Mouse (Mus musculus) intestine, embryonic 15.5 days (tissue): Measurements from ENCODE around the gene Rabggtb. TPM values are rescaled to one million over a fixed set of nuclear protein-coding genes. Genes with fewer than 3 reads are reported as not detected.
"Not testable (repeated sequence)": the region's sequence is repeated elsewhere in the genome, so short reads cannot be mapped to it uniquely, and the experiment has no call there.

Experiments
- ATAC-seq: fragments of 200-750 bp; cut with Nextera tagmentation; 2 replicates; pipeline ENCODE4 v1.8.0; 2017; ENCODE audit warnings: moderate TSS enrichment, moderate library complexity
- H3K27ac ChIP-seq: fragments of 300-500 bp; sonication (generic); 2 replicates; pipeline ENCODE4 v1.5.1; 2015; ENCODE audit warnings: mild to moderate bottlenecking, inconsistent platforms
- H3K27me3 ChIP-seq: fragments of 300-500 bp; sonication (generic); replicated peaks from 2 replicates; pipeline ENCODE4 v1.6.1; 2015; ENCODE audit warnings: inconsistent platforms
- H3K36me3 ChIP-seq: fragments of 300-500 bp; sonication (generic); 2 replicates; pipeline ENCODE4 v1.6.1; 2015; ENCODE audit warnings: inconsistent platforms
- H3K4me1 ChIP-seq: fragments of 300-500 bp; sonication (generic); replicated peaks from 2 replicates; pipeline ENCODE4 v1.6.1; 2015; ENCODE audit warnings: inconsistent platforms
- H3K4me2 ChIP-seq: fragments of 300-500 bp; sonication (generic); replicated peaks from 2 replicates; pipeline ENCODE4 v1.6.1; 2015; ENCODE audit warnings: mild to moderate bottlenecking, inconsistent platforms
- H3K4me3 ChIP-seq: fragments of 300-500 bp; sonication (generic); replicated peaks from 2 replicates; pipeline ENCODE4 v1.5.1; 2015; ENCODE audit warnings: inconsistent platforms
- H3K9ac ChIP-seq: fragments of 300-500 bp; sonication (generic); 2 replicates; pipeline ENCODE4 v1.6.1; 2015; ENCODE audit warnings: inconsistent platforms
- H3K9me3 ChIP-seq: fragments of 300-500 bp; sonication (generic); 2 replicates; pipeline ENCODE4 v1.6.1; 2016; ENCODE audit warnings: inconsistent platforms
- WGBS: fragments of 180-500 bp; shearing (Covaris S2); methylation state at CpG from one replicate; pipeline ENCODE4 v1.1.7; 2015; 5-methylcytosine and 5-hydroxymethylcytosine counted together
- polyA plus RNA-seq: library from polyadenylated mRNA; unstranded; fragments of >200 nt; fragmentation: Nextera tagmentation; extraction: Ambion mirVana; gene quantifications from 2 replicates; pipeline ENCODE4 v1.2.1, GENCODE M21; 2015

Gene Rabggtb
- polyA plus RNA-seq, 1 experiment from 2014 or later: 58.0 TPM

DNA sequence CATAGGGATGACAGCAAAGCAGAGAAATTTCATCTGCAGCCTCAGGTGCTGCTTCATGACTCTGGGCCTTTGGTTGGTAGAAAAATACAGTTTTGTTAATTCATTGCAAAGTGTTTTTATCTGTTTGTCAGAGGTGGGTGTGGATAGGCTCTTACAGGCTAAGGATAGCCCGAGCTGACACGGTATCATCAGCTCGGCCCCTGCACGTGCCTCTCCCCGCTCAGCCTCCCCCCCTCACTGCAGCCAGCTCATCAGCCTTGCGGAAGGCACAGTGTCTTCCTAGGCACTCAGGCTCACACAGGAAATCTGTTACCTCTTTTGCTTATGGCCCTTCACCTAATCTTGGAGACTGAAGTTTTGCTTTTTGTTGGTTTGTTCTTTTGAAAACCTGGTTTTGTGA, 24.7 kb downstream of the Rabggtb start:
- no peak overlapping the region for H3K4me2 ChIP-seq
- no peak overlapping the region for H3K9ac ChIP-seq
- no peak overlapping the region for H3K27ac ChIP-seq
- no peak for ATAC-seq
- H3K9me3 ChIP-seq: no peaks in the 10 kb centered on the region
- H3K4me1 ChIP-seq: no peaks in the 10 kb centered on the region
- no peak overlapping the region for H3K4me3 ChIP-seq
- WGBS: 41% methylated on average over 6 of the region's 6 CpGs
- no peaks in the 10 kb centered on the region for H3K36me3 ChIP-seq
- H3K27me3 ChIP-seq: no peaks in the 10 kb centered on the region

DNA sequence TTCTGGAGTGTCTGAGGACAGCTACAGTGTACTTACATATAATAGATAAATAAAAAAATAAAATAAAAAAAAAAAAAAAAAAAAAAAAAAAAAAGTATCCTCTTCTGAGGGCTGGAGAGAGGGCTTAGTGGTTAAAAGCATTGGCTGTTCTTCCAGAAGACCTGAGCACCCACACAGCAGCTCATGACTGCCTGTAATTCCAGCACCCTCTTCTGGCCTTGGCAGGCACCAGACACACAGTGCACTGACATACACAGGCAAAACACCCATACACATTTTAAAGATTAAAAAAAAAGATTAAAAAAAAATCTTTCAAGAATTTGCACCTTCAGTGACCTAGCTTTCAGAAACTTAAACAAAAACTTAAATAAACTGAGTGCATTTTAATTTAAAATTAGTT, 26.5 kb downstream of the Rabggtb start:
- Histone ChIP-seq H3K4me2 (no peak overlapping the region), H3K27me3 (no peaks in the 10 kb centered on the region), H3K9me3 (no peaks in the 10 kb centered on the region), H3K9ac (no peak overlapping the region), H3K4me1 (no peaks in the 10 kb centered on the region), H3K4me3 (no peak overlapping the region), H3K36me3 (no peaks in the 10 kb centered on the region), H3K27ac (no peak overlapping the region)
- no peak for ATAC-seq

DNA sequence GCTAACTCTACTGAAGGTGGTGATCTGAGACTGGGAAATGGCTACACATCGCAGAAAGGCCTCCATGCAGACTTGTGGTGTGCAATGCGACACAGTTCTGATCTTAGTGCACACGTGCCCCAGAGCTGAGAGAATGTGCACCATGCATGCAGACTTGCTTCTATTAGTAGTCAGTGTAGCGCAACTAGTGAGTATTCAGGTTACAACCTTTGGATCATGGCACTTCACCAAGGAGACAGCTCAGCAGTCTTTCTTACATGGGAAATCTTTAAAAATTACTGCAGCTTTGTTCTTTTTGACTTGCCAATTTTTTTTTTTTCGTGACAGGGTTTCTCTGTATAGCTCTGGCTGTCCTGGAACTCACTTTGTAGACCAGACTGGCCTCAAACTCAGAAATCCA, 41.4 kb downstream of the Rabggtb start:
- no peak overlapping the region for H3K9ac ChIP-seq
- 85% methylated on average over 5 of the region's 5 CpGs for WGBS
- no peak overlapping the region for H3K4me3 ChIP-seq
- no peaks in the 10 kb centered on the region for H3K36me3 ChIP-seq
- H3K4me1 ChIP-seq: no peaks in the 10 kb centered on the region
- H3K27ac ChIP-seq: no peak overlapping the region
- no peaks in the 10 kb centered on the region for H3K27me3 ChIP-seq
- no peaks in the 10 kb centered on the region for H3K9me3 ChIP-seq
- no peak for ATAC-seq
- H3K4me2 ChIP-seq: no peak overlapping the region

DNA sequence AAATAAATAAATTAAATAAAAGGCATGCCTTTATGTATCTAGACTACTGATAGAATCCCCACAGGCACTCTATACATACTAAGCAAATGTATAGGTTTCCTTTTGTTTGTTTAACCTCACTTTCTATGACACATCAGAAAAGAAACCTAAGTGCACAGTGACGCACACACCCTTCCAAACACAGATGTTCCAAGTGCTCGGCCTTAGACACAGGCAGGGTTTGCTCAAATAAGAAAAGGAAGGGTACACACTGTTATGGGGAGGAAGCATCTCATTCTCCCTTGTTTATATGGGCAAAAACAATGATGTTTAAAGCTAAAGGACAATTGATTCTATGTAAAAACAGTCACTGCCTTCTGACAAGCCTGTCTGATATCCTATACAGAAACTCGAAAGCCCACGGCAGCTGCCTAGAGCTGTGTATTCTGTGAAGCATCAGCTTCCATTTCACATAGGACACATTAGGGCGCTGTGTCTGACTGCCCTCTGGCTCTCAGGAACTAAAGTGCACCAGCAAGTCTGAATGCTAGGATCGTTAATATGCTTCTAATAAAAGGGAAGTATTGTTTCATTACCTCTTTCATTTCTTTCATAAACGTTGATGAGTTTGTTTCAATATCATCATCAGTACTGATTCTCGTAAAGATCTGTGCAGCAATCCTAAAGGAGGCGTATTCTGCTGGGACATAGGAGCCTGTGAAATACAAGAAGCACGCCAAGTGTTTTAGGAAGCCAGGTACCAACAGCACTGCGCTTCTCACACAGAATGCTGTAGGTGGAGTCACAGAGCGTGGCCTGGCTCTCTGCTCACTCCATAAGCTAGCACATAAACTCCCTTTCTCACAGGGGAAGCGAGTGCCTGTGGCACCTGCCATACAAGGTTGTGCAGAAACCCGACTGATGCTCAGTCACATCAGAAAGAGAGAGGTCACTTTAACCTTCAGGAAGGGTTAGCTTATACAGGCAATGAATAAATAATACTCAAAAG, 45.4 kb downstream of the Rabggtb start:
- no peak overlapping the region for H3K4me2 ChIP-seq
- H3K27ac ChIP-seq: no peak overlapping the region
- no peaks in the 10 kb centered on the region for H3K36me3 ChIP-seq
- H3K4me1 ChIP-seq: no peaks in the 10 kb centered on the region
- no peaks in the 10 kb centered on the region for H3K27me3 ChIP-seq
- no peak for ATAC-seq
- WGBS: 64% methylated on average over 14 of the region's 14 CpGs
- H3K9ac ChIP-seq: no peak overlapping the region
- H3K4me3 ChIP-seq: no peak overlapping the region
- no peaks in the 10 kb centered on the region for H3K9me3 ChIP-seq

DNA sequence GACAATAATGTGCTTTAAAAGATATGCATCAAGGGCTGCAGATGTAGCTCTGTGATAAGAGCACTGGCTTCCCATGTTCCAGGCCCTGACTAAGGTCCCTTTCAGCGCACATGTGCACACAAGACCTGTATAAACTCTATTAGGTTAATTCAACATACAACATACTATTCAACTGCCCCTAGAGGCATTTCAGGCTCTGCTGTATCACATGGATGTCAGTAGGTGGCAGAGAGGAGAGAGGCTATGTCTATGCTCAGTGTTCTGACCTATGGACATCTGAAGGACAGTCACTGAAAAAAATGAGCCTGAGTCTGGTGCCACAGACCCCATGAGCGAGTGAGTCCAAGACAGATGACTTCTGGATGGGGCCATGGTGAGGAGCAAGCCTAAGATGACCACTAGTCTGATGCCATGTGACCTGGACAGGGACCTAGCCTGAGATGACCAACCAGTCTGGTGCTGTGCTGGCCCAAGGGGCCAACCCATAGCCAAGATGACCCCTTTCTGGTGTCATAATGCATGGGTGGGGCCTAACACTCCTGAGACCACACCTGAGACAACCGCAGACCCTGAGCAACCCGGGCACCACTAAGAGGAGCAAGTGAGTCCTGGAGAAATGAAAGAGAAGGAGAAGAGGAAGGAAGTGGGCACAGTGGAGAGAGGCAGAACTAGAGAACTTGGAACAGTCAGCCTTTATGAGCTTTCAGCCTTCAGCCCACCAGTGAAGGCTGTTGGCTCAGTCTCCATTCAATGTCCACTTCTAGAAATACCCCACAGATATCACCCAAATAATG, 48.0 kb downstream of the Rabggtb start:
- no peak overlapping the region for H3K4me3 ChIP-seq
- no peaks in the 10 kb centered on the region for H3K4me1 ChIP-seq
- ATAC-seq: 0 out of 2 replicates have a peak, but pooled peaks have one; percentile 12
- no peaks in the 10 kb centered on the region for H3K36me3 ChIP-seq
- no peak overlapping the region for H3K9ac ChIP-seq
- H3K27me3 ChIP-seq: no peaks in the 10 kb centered on the region
- H3K4me2 ChIP-seq: no peak overlapping the region
- WGBS: 90% methylated on average over 4 of the region's 4 CpGs
- H3K9me3 ChIP-seq: no peaks in the 10 kb centered on the region
- no peak overlapping the region for H3K27ac ChIP-seq

DNA sequence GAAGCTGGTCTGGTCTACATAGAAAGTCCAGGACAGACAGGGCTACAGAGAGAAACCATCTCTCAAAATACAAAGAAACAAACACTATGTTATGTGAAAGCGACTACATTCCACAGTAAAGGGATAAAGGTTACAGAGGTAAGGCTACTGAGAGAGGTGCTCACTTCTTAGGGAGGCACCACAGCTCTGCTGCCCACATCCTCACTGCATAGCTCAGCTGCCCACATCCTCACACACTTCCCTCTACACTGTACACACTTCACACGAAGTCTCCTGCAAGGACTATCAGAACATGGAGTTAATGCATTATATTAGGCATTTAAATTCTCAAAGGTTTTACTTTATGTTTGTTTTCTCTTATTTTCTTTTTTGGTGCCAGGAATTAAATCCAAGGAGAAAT, 49.0 kb downstream of the Rabggtb start:
- Histone ChIP-seq H3K4me2 (no peak overlapping the region), H3K4me3 (no peak overlapping the region), H3K27ac (no peak overlapping the region), H3K9me3 (no peaks in the 10 kb centered on the region), H3K9ac (no peak overlapping the region), H3K4me1 (no peaks in the 10 kb centered on the region), H3K36me3 (no peaks in the 10 kb centered on the region), H3K27me3 (no peaks in the 10 kb centered on the region)
- 82% methylated on average over 2 of the region's 2 CpGs for WGBS
- no peak for ATAC-seq

DNA sequence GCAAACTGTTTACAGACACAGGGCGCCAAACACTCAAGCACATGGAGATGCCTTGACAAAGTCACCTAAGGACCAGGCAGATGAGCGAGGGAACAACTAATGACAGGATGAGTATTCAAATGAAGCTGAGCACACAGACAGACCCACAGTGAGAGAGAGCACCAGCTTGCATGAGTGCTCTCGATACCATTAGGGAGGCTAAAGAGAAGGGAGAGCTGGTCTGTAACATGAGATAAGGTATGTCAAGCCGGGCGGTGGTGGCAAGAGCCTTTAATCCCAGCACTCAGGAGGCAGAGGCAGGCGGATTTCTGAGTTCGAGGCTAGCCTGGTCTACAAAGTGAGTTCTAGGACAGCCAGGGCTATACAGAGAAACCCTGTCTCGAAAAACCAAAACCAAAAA, 52.4 kb downstream of the Rabggtb start:
- H3K4me1 ChIP-seq, H3K4me2 ChIP-seq, H3K4me3 ChIP-seq, H3K9me3 ChIP-seq, ATAC-seq, H3K36me3 ChIP-seq, H3K27ac ChIP-seq, H3K9ac ChIP-seq, H3K27me3 ChIP-seq: not testable (repeated sequence)
- 86% methylated on average over 8 of the region's 8 CpGs for WGBS

DNA sequence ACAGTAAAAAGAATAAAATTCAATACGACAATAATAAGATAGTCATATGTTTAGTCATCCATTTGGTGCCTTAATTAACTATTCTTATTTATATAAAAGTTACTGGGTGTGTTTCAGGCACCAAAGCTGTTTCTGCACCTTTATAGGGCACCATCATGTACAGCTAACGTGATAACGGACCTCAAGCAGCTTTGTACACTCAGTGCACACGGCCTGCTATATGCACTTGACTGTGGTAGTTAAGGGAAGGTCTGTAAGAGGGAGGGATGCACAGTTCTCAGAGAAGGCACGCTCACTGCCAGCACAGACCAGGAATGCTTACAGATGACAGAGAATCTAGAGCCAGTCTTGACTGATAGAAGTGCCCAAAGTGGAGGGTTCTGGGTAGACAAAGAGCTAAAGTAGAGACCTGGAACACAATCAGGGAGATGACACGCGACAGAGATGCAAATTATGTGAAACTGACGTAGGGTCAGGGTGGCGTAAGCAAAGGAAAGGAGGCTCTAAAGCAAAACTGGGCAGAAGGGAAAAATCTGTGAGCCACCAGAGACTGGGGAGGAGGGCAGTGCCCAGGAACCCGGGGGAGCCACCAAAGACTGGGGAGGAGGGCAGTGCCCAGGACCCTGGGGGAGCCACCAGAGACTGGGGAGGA, 54.3 kb downstream of the Rabggtb start:
- H3K9me3 ChIP-seq: no peaks in the 10 kb centered on the region
- no peaks in the 10 kb centered on the region for H3K27me3 ChIP-seq
- no peak overlapping the region for H3K4me3 ChIP-seq
- no peak overlapping the region for H3K27ac ChIP-seq
- no peak for ATAC-seq
- no peaks in the 10 kb centered on the region for H3K36me3 ChIP-seq
- WGBS: 79% methylated on average over 10 of the region's 10 CpGs
- H3K4me1 ChIP-seq: no peaks in the 10 kb centered on the region
- no peak overlapping the region for H3K4me2 ChIP-seq
- no peak overlapping the region for H3K9ac ChIP-seq

Other genes starting within 250 kb of the Rabggtb start
- gene St6galnac3, start 187.8 kb downstream of the Rabggtb start, polyA plus RNA-seq: 34.5 and 35.1 TPM in 2 replicates
- 0.09 TPM in 1 of 2 replicates, not detected in the other for gene Asb17, start 68.8 kb downstream of the Rabggtb start, polyA plus RNA-seq
- gene Msh4, start 6.9 kb downstream of the Rabggtb start, polyA plus RNA-seq: 0.04 and 0.08 TPM in 2 replicates
- gene Acadm, start 31.6 kb upstream of the Rabggtb start, polyA plus RNA-seq: 112 and 118 TPM in 2 replicates
- 0.68 and 0.97 TPM in 2 replicates for gene Slc44a5, start 60.4 kb upstream of the Rabggtb start, polyA plus RNA-seq